Mouse (Mus musculus): ENCODE results near the gene Smg1.

DNA sequence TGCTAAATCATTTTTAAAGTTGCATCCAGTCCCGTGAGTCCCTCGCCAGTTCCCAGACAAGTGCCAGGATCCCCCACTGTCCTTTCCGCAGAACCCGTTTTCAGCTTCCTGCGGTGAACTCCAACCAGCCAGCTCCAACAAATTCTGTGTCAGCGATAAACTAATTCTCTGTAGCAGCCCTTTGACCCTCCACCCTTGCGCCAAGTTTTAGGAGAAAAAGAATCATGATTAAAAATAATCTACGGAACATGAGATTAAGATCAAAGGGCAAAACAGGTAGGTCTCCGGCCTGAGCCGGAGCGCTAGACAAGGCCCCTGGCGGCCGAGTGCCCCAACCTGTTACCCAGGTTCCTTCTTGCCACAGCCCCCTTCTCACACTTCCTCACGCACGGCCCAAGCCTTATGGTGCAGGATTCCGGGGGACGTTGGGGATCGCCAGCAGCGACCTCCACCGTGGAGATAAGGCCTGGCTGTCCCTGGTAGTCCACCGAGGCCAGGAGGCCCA, 114.5 kb downstream of the Smg1 start:
- TF ChIP-seq CTCF (conservative IDR thresholded peaks at IDR 0.05 in 1 of 2, IDR thresholded peaks at IDR 0.05 in 1 of 2; ENCODE audit: low read depth in 2 of 2, low read length in 2 of 2) (no peak), SIN3A (IDR thresholded peaks at IDR 0.05; ENCODE audit: low read length) (no peak; the same call in 1 of the 2 replicates), UBTF (IDR thresholded peaks at IDR 0.05; ENCODE audit: low read depth, low read length) (no peak), MAX (IDR thresholded peaks at IDR 0.05; ENCODE audit: low read length) (no peak), POLR2A (IDR thresholded peaks at IDR 0.05; ENCODE audit: low read depth, low read length) (no peak), TCF12 (IDR thresholded peaks at IDR 0.05; ENCODE audit: low read depth, low read length) (no peak), CHD2 (IDR thresholded peaks at IDR 0.05; ENCODE audit: low read length) (no peak), USF1 (IDR thresholded peaks at IDR 0.05; ENCODE audit: low read depth, low read length) (no peak), MAFK (IDR thresholded peaks at IDR 0.05; ENCODE audit: insufficient replicate concordance, low read length) (0 out of 2 replicates have a peak, but pooled peaks have one; percentile 21), ZC3H11A (IDR thresholded peaks at IDR 0.05; ENCODE audit: low read depth, low read length) (no peak)
